Mouse (Mus musculus) hindbrain, embryonic 16.5 days (tissue): ENCODE results near the gene Rab3ip. TPM values are rescaled to one million over a fixed set of nuclear protein-coding genes. Genes with fewer than 3 reads are reported as not detected.

Experiments
- ATAC-seq: fragments of 200-750 bp; cut with Nextera tagmentation; 2 replicates; pipeline ENCODE4 v1.8.0; 2017; ENCODE audit warnings: moderate TSS enrichment, moderate library complexity
- H3K27ac ChIP-seq: fragments of 300-500 bp; sonication (generic); 2 replicates; pipeline ENCODE4 v1.5.1; 2014; ENCODE audit warnings: low read depth, mild to moderate bottlenecking, control low read depth, low read length, moderate library complexity
- H3K27me3 ChIP-seq: fragments of 300-500 bp; sonication (generic); replicated peaks from 2 replicates; pipeline ENCODE4 v1.6.1; 2014; ENCODE audit warnings: low read length; ENCODE audit not compliant: control insufficient read depth, insufficient read depth
- H3K36me3 ChIP-seq: fragments of 300-500 bp; sonication (generic); 2 replicates; pipeline ENCODE4 v1.6.1; 2014; ENCODE audit warnings: mild to moderate bottlenecking, low read length, moderate library complexity, mixed read lengths; ENCODE audit not compliant: control insufficient read depth, insufficient read depth
- H3K4me1 ChIP-seq: fragments of 300-500 bp; sonication (generic); 2 replicates; pipeline ENCODE4 v1.6.1; 2014; ENCODE audit warnings: low read depth, low read length; ENCODE audit not compliant: control insufficient read depth, insufficient read depth
- H3K4me2 ChIP-seq: fragments of 300-500 bp; sonication (generic); 2 replicates; pipeline ENCODE4 v1.6.1; 2014; ENCODE audit warnings: mild to moderate bottlenecking, low read length, control low read depth, moderate library complexity
- H3K4me3 ChIP-seq: fragments of 300-500 bp; sonication (generic); 2 replicates; pipeline ENCODE4 v1.5.1; 2014; ENCODE audit warnings: mild to moderate bottlenecking, low read length, control low read depth, moderate library complexity
- H3K9ac ChIP-seq: fragments of 300-500 bp; sonication (generic); 2 replicates; pipeline ENCODE4 v1.6.1; 2014; ENCODE audit warnings: low read depth, mild to moderate bottlenecking, control low read depth, low read length, moderate library complexity
- H3K9me3 ChIP-seq: fragments of 300-500 bp; sonication (generic); 2 replicates; pipeline ENCODE4 v1.6.1; 2014; ENCODE audit warnings: mild to moderate bottlenecking, low read length, moderate library complexity; ENCODE audit not compliant: control insufficient read depth
- WGBS: fragments of 180-500 bp; shearing (Covaris S2); extraction: QIAGEN DNeasy Blood & Tissue Kit; methylation state at CpG from one replicate; pipeline ENCODE4 v1.1.7; 2014; 5-methylcytosine and 5-hydroxymethylcytosine counted together
- polyA plus RNA-seq: library from polyadenylated mRNA; unstranded; fragments of >200 nt; fragmentation: Nextera tagmentation; extraction: Ambion mirVana; gene quantifications from 2 replicates; pipeline ENCODE4 v1.2.1, GENCODE M21; 2015

Gene Rab3ip
- 45.2 and 46.6 TPM in 2 replicates for polyA plus RNA-seq

GRCm38 (mm10) chr10:116950009-116950769, at the start of gene Rab3ip:
Rab3ip (minus strand) TSS chr10:116950769.
- Histone ChIP-seq H3K36me3 (no peaks in the 10 kb centered on the region), H3K27me3 (no peaks in the 10 kb centered on the region), H3K9me3 (no peaks in the 10 kb centered on the region), H3K9ac (peak within 1 kb of the TSS; percentile 85), H3K4me2 (peak within 1 kb of the TSS; percentile 69), H3K4me1 (peaks cover 10% of the 10 kb centered on the region), H3K4me3 (peak within 1 kb of the TSS; percentile 89), H3K27ac (peak within 1 kb of the TSS; percentile 87)
- WGBS, result under 1% methylated on average over 64 of the region's 103 CpGs
- peak; percentile 94 for ATAC-seq

GRCm38 (mm10) chr10:116998716-116999455, 48.3 kb upstream of the Rab3ip start:
- no peak for ATAC-seq
- H3K9me3 ChIP-seq, result no peaks in the 10 kb centered on the region
- H3K27me3 ChIP-seq, result no peaks in the 10 kb centered on the region
- H3K27ac ChIP-seq, result no peak overlapping the region
- H3K4me2 ChIP-seq, result no peak overlapping the region
- H3K4me1 ChIP-seq, result no peaks in the 10 kb centered on the region
- no peak overlapping the region for H3K4me3 ChIP-seq
- no peak overlapping the region for H3K9ac ChIP-seq
- 84% methylated on average over 17 of the region's 17 CpGs for WGBS
- H3K36me3 ChIP-seq, result no peaks in the 10 kb centered on the region

- Histone ChIP-seq H3K9ac (no peak overlapping the region), H3K4me3 (no peak overlapping the region), H3K27ac (no peak overlapping the region), H3K36me3 (no peaks in the 10 kb centered on the region), H3K4me1 (no peaks in the 10 kb centered on the region), H3K4me2 (no peak overlapping the region), H3K27me3 (no peaks in the 10 kb centered on the region), H3K9me3 (no peaks in the 10 kb centered on the region)
- WGBS, result 83% methylated on average over 6 of the region's 6 CpGs
- ATAC-seq, result no peak
These were observed 45.6 kb upstream of the Rab3ip start for GRCm38 (mm10) chr10:116996236-116996600.

- ATAC-seq, result no peak
- Histone ChIP-seq H3K4me1 (no peaks in the 10 kb centered on the region), H3K9me3 (no peaks in the 10 kb centered on the region), H3K4me2 (no peak overlapping the region), H3K9ac (no peak overlapping the region), H3K27ac (no peak overlapping the region), H3K4me3 (no peak overlapping the region), H3K36me3 (no peaks in the 10 kb centered on the region), H3K27me3 (no peaks in the 10 kb centered on the region)
- WGBS, result 79% methylated on average over 6 of the region's 6 CpGs
These were observed 45.1 kb upstream of the Rab3ip start for GRCm38 (mm10) chr10:116995584-116996235.

GRCm38 (mm10) chr10:116995162-116995561, 44.6 kb upstream of the Rab3ip start:
- H3K27me3 ChIP-seq, result no peaks in the 10 kb centered on the region
- no peaks in the 10 kb centered on the region for H3K9me3 ChIP-seq
- 81% methylated on average over 5 of the region's 5 CpGs for WGBS
- H3K4me2 ChIP-seq, result no peak overlapping the region
- no peak overlapping the region for H3K27ac ChIP-seq
- no peak overlapping the region for H3K4me3 ChIP-seq
- no peak for ATAC-seq
- H3K9ac ChIP-seq, result no peak overlapping the region
- H3K4me1 ChIP-seq, result no peaks in the 10 kb centered on the region
- H3K36me3 ChIP-seq, result no peaks in the 10 kb centered on the region

- no peaks in the 10 kb centered on the region for H3K9me3 ChIP-seq
- no peaks in the 10 kb centered on the region for H3K36me3 ChIP-seq
- no peak overlapping the region for H3K4me2 ChIP-seq
- H3K4me1 ChIP-seq, result no peaks in the 10 kb centered on the region
- H3K27me3 ChIP-seq, result no peaks in the 10 kb centered on the region
- no peak overlapping the region for H3K4me3 ChIP-seq
- 89% methylated on average over 8 of the region's 8 CpGs for WGBS
- ATAC-seq, result no peak
- no peak overlapping the region for H3K27ac ChIP-seq
- no peak overlapping the region for H3K9ac ChIP-seq
These were observed 43.4 kb upstream of the Rab3ip start for GRCm38 (mm10) chr10:116993971-116994370.

GRCm38 (mm10) chr10:116986264-116987082, 35.9 kb upstream of the Rab3ip start, which contains the start of gene Best3:
Best3 (plus strand) TSS chr10:116986314.
- Histone ChIP-seq H3K9me3 (no peaks in the 10 kb centered on the region), H3K36me3 (no peaks in the 10 kb centered on the region), H3K27me3 (no peaks in the 10 kb centered on the region), H3K4me3 (no peak within 1 kb of the TSS), H3K9ac (no peak within 1 kb of the TSS), H3K27ac (no peak within 1 kb of the TSS), H3K4me2 (no peak within 1 kb of the TSS), H3K4me1 (peaks cover 6% of the 10 kb centered on the region; the same call in 1 of the 2 replicates)
- WGBS, result 40% methylated on average over 21 of the region's 21 CpGs
- ATAC-seq, result peak; percentile 14; the same call in 1 of the 2 replicates

- H3K9ac ChIP-seq, result no peak overlapping the region
- no peak overlapping the region for H3K4me3 ChIP-seq
- ATAC-seq, result no peak
- H3K9me3 ChIP-seq, result no peaks in the 10 kb centered on the region
- WGBS, result 48% methylated on average over 12 of the region's 12 CpGs
- no peak overlapping the region for H3K27ac ChIP-seq
- H3K4me2 ChIP-seq, result no peak overlapping the region
- H3K27me3 ChIP-seq, result no peaks in the 10 kb centered on the region
- H3K4me1 ChIP-seq, result peaks cover 6% of the 10 kb centered on the region; the same call in 1 of the 2 replicates
- H3K36me3 ChIP-seq, result no peaks in the 10 kb centered on the region
These were observed 34.3 kb upstream of the Rab3ip start for GRCm38 (mm10) chr10:116984836-116985235.
